Mouse (Mus musculus) embryonic facial prominence, embryonic 11.5 days (tissue): ENCODE measurements around the gene 4930469K13Rik. TPM values are rescaled to one million over a fixed set of nuclear protein-coding genes. Genes with fewer than 3 reads are reported as not detected.

ENCODE experiments used
- ATAC-seq: fragments of 200-750 bp; cut with Nextera tagmentation; replicated peaks from 2 replicates; pipeline ENCODE4 v1.8.0; 2017; ENCODE audit warnings: low read depth; ENCODE audit not compliant: insufficient number of reproducible peaks, low FRiP score, low TSS enrichment
- DNase-seq: peaks from one replicate; pipeline ENCODE4 v3.0.0-alpha.2; 2015; ENCODE audit warnings: low spot score
- H3K27ac ChIP-seq: fragments of 300-500 bp; sonication (generic); replicated peaks from 2 replicates; pipeline ENCODE4 v1.5.1; 2014; ENCODE audit warnings: mild to moderate bottlenecking, low read depth, low read length, control low read depth
- H3K27me3 ChIP-seq: fragments of 300-500 bp; sonication (generic); 2 replicates; pipeline ENCODE4 v1.6.1; 2014; ENCODE audit warnings: mild to moderate bottlenecking, low read length, moderate library complexity, mixed read lengths; ENCODE audit not compliant: control insufficient read depth, insufficient read depth
- H3K36me3 ChIP-seq: fragments of 300-500 bp; sonication (generic); replicated peaks from 2 replicates; pipeline ENCODE4 v1.6.1; 2014; ENCODE audit warnings: low read depth, mild to moderate bottlenecking, low read length, moderate library complexity, mixed read lengths; ENCODE audit not compliant: control insufficient read depth, insufficient read depth
- H3K4me1 ChIP-seq: fragments of 300-500 bp; sonication (generic); 2 replicates; pipeline ENCODE4 v1.6.1; 2014; ENCODE audit warnings: low read length, mixed read lengths; ENCODE audit not compliant: control insufficient read depth, insufficient read depth
- H3K4me2 ChIP-seq: fragments of 300-500 bp; sonication (generic); 2 replicates; pipeline ENCODE4 v1.6.1; 2014; ENCODE audit warnings: low read depth, mild to moderate bottlenecking, control low read depth, low read length, moderate library complexity
- H3K4me3 ChIP-seq: fragments of 300-500 bp; sonication (generic); 2 replicates; pipeline ENCODE4 v1.5.1; 2014; ENCODE audit warnings: low read depth, low read length, control low read depth
- H3K9ac ChIP-seq: fragments of 300-500 bp; sonication (generic); replicated peaks from 2 replicates; pipeline ENCODE4 v1.6.1; 2014; ENCODE audit warnings: mild to moderate bottlenecking, control low read depth, low read length
- H3K9me3 ChIP-seq: fragments of 300-500 bp; sonication (generic); replicated peaks from 2 replicates; pipeline ENCODE4 v1.6.1; 2016; ENCODE audit warnings: mild to moderate bottlenecking, low read length, inconsistent platforms, mixed read lengths; ENCODE audit not compliant: control insufficient read depth
- WGBS: fragments of 180-500 bp; shearing (Covaris S2); extraction: QIAGEN DNeasy Blood & Tissue Kit; methylation state at CpG from one replicate; pipeline ENCODE4 v1.1.7; 2014; 5-methylcytosine and 5-hydroxymethylcytosine counted together
- polyA plus RNA-seq: library from polyadenylated mRNA; unstranded; fragments of >200 nt; fragmentation: Nextera tagmentation; extraction: Ambion mirVana; gene quantifications from 2 replicates; pipeline ENCODE4 v1.2.1, GENCODE M21; 2014

The 4930469K13Rik gene
- polyA plus RNA-seq, 1 experiment from 2014 or later, result not detected

DNA sequence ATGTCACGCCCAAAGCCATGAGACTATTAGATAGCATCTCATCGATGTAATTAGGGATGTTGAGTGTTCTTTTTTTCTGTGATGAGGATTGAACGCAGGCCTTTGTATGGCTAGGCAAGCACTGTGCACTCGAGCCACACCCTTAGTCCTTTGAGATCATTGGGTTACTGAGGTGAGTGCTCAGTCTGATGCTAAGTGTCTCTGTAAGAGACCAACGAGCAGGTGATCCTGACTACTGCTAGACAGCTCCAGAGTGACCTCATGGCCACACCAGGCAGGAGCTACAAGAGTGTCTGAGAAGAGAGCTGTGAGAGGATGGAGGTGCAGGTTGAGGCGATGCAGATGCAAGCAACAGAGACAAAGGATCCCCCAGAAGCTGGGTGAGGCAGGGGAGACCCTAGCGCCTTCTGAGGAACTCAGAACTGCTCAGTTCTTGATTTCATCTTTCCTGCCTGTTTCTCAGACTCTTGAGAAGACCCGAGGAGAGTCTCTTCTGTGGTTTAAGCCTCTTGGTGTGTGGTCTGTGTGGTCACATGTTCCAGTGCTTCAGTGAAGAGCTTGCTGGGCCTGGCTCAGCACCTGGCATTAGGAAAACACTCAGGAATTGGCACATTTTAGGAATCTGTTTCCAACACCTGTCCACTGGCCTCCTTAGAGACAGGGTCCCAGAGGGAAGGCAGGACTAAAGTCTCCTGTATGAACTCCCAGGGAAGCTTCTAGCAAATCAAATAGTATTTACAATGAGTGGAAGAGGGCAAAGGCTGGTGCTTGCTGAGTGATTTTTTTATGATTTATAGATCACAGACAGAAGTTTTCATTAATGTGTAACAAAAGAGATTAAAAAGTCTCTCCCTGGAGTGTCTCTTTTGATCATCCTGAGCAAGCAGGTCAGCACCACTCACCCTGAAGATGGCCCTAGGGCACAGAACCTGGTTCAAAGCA, 146.4 kb downstream of the 4930469K13Rik start:
- WGBS, result 82% methylated on average over 8 of the region's 8 CpGs
- Histone ChIP-seq H3K9me3 (no peaks in the 10 kb centered on the region), H3K27ac (no peak overlapping the region), H3K4me3 (no peak overlapping the region), H3K36me3 (no peaks in the 10 kb centered on the region), H3K27me3 (no peaks in the 10 kb centered on the region), H3K9ac (no peak overlapping the region), H3K4me2 (no peak overlapping the region), H3K4me1 (no peaks in the 10 kb centered on the region)
- no peak for ATAC-seq
- DNase-seq, result no peak

DNA sequence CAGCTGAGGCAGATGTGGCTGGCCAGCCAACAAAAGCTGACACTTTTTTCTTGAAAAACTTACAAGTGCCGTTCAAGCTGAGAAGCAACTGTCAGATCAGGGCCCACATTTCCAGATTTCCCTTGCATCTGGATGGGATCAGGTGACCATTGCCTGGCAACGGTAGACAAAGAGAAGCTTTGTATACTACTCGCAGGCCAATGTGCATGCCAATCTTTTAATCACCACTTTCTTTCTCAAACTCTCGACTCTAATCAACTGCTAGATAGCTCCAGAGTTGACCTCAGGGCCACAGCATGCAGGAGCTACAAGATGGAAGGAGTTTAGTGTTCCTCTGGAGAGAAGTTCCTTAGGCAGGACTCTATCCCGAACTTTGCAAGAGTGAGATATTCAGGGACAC, 147.2 kb downstream of the 4930469K13Rik start:
- Histone ChIP-seq H3K36me3 (no peaks in the 10 kb centered on the region), H3K9me3 (no peaks in the 10 kb centered on the region), H3K27ac (no peak overlapping the region), H3K27me3 (no peaks in the 10 kb centered on the region), H3K9ac (no peak overlapping the region), H3K4me1 (no peaks in the 10 kb centered on the region), H3K4me2 (no peak overlapping the region), H3K4me3 (no peak overlapping the region)
- DNase-seq (peak; percentile 64), ATAC-seq (0 out of 2 replicates have a peak, but pooled peaks have one; percentile 65)
- WGBS, result 19% methylated on average over 5 of the region's 5 CpGs

DNA sequence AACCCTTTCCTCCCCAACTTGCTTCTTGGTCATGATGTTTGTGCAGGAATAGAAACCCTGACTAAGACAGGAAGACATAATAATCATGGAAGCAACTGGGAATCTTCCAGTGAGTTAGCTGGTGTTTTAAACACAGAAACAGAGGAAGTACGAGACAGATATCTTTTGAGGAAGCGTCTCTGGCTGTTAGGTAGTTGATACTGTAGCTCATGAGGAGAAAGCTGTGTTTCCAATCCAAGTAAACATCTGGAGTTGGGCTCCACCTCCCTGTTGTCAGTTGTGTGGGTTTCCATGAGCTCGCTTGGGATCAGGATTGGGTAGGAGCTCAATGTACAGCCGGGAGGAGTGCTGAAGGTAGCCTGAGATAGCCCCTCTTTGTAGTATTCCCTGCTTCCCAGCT, 151.9 kb downstream of the 4930469K13Rik start:
- ATAC-seq (no peak), DNase-seq (no peak)
- no peak overlapping the region for H3K4me3 ChIP-seq
- H3K9ac ChIP-seq, result no peak overlapping the region
- WGBS, result 75% methylated on average over 4 of the region's 4 CpGs
- H3K27ac ChIP-seq, result no peak overlapping the region
- H3K4me2 ChIP-seq, result no peak overlapping the region
- H3K36me3 ChIP-seq, result no peaks in the 10 kb centered on the region
- H3K4me1 ChIP-seq, result no peaks in the 10 kb centered on the region
- H3K9me3 ChIP-seq, result no peaks in the 10 kb centered on the region
- H3K27me3 ChIP-seq, result no peaks in the 10 kb centered on the region

DNA sequence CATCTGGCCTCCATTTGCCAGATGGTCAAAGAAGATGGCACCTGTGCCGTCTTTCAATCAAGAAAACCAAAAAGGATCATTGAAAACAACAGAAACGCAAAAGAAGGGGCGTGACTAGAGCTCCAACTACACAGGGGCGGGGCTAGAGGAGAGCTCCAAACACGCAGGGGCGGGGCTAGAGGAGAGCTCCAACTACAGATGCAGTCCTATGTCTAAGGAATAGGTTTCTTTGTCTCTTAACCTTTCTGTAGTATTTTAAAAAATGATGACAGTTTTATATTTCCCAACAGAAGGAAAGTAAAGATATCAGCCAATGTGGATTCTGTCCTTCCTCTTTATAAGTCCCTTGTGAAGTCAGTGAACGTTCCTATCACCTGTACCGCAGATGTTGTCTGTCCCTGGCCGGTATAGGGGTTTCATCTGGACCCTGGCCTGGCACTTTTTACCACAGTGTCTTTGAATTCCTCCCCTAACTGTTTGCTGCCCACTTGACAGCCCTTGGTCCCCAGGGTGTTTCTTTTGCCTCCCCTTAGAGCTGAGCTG, 153.5 kb downstream of the 4930469K13Rik start:
- no peaks in the 10 kb centered on the region for H3K36me3 ChIP-seq
- no peak overlapping the region for H3K4me2 ChIP-seq
- no peak overlapping the region for H3K9ac ChIP-seq
- H3K4me1 ChIP-seq, result no peaks in the 10 kb centered on the region
- no peaks in the 10 kb centered on the region for H3K27me3 ChIP-seq
- no peaks in the 10 kb centered on the region for H3K9me3 ChIP-seq
- WGBS, result 79% methylated on average over 9 of the region's 9 CpGs
- H3K27ac ChIP-seq, result no peak overlapping the region
- ATAC-seq (no peak), DNase-seq (no peak)
- H3K4me3 ChIP-seq, result no peak overlapping the region

DNA sequence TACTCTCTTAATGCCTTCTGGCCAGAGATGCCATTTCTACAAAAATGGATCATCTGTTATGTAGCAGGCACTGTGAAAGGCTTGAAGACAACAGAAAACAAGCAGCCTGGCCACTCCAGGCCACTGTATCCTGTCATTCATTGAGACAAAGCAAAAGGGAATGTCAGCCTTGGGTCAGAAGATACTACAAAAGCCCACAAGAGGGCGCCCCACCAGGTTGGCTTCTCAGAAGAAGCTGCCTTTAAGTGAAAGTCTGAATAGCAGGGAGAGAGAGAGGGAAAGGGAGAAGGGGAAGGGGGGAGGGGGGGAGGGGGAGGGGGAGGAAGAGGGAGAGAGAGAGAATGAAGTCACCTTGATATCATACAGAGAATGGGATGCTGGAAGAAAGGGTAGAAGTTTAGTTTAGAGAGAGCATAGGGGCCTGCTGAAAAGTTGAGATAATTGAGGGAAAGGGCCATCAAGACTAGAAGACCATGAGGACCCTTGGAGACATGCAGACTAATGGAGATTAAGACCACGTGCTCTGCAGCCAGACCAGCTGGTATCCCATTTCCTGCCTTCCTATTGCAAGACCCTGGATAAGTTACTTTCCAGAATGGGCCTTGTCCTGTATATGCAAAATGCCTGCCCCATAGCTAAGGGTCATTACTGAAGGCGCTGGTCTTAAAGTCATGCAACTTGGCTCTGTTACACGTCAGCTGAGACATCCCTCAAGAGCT, 154.1 kb downstream of the 4930469K13Rik start:
- H3K36me3 ChIP-seq, result no peaks in the 10 kb centered on the region
- 60% methylated on average over 4 of the region's 4 CpGs for WGBS
- ATAC-seq (no peak), DNase-seq (peak; percentile 44)
- no peaks in the 10 kb centered on the region for H3K9me3 ChIP-seq
- H3K4me1 ChIP-seq, result no peaks in the 10 kb centered on the region
- H3K27ac ChIP-seq, result no peak overlapping the region
- H3K4me2 ChIP-seq, result no peak overlapping the region
- no peak overlapping the region for H3K4me3 ChIP-seq
- H3K27me3 ChIP-seq, result no peaks in the 10 kb centered on the region
- H3K9ac ChIP-seq, result no peak overlapping the region

DNA sequence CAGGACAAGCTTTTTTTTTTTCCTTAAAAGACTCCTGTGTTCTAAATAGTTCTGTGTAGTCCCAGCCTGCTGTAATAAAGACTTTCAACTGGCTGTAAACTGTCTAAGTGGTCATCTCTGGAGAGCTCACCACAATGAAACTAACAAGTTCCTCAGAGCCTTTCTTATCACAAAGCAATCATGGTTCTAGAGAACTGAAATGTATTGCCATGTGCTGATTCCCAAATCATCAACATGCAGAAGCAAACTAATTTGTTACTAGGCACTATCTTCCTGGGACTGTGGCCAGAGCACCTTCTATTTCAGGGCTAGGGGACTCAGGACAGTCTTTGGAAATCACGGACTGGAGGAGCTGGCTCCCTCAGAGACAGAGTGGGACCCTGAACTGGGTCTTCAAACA, 154.8 kb downstream of the 4930469K13Rik start:
- Histone ChIP-seq H3K27ac (no peak overlapping the region), H3K36me3 (no peaks in the 10 kb centered on the region), H3K9me3 (no peaks in the 10 kb centered on the region), H3K4me2 (no peak overlapping the region), H3K9ac (no peak overlapping the region), H3K4me1 (no peaks in the 10 kb centered on the region), H3K27me3 (no peaks in the 10 kb centered on the region), H3K4me3 (no peak overlapping the region)
- 81% methylated on average over 1 of the region's 1 CpGs for WGBS
- DNase-seq, result no peak
- ATAC-seq, result no peak

DNA sequence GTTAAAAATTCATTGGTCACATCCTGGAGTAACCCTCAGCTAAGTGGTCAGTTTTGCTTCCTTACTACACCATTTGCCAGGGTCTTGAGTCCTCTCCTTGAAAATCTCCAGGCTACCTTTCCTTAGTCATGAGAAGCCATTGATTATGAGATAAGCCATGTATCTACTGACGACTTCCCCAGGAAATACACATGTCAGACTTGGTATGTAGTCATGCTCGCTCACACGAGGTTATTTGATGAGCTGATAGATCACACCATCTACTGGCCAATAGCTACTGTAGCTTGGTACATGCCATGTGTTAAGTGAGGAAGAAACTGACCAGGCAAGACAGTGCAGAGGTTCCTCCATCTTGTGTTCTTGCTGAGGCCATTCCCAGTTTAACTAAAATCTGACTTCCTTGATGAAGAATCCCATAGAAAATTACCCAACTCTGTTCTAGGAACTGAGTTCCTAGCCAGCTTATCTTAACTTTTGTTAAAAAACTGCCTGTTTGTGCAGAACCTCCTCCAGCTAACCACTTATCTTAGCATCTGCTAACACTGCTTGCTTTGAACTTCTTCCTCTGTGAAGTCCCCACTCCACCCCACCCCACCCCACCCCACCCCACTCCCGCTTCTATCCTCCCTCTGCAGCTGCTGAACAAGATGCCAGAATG, 158.8 kb downstream of the 4930469K13Rik start:
- DNase-seq, result no peak
- no peak overlapping the region for H3K4me2 ChIP-seq
- no peaks in the 10 kb centered on the region for H3K4me1 ChIP-seq
- 84% methylated on average over 4 of the region's 4 CpGs for WGBS
- H3K9me3 ChIP-seq, result no peaks in the 10 kb centered on the region
- H3K27me3 ChIP-seq, result no peaks in the 10 kb centered on the region
- ATAC-seq, result no peak
- H3K9ac ChIP-seq, result no peak overlapping the region
- H3K4me3 ChIP-seq, result no peak overlapping the region
- H3K36me3 ChIP-seq, result no peaks in the 10 kb centered on the region
- H3K27ac ChIP-seq, result no peak overlapping the region
